Mouse (Mus musculus): ENCODE measurements around the gene Cyct. TPM values are rescaled to one million over a fixed set of nuclear protein-coding genes. Genes with fewer than 3 reads are reported as not detected.

The Cyct gene
- total and polyA plus RNA-seq, 2 experiments, result not detected

DNA sequence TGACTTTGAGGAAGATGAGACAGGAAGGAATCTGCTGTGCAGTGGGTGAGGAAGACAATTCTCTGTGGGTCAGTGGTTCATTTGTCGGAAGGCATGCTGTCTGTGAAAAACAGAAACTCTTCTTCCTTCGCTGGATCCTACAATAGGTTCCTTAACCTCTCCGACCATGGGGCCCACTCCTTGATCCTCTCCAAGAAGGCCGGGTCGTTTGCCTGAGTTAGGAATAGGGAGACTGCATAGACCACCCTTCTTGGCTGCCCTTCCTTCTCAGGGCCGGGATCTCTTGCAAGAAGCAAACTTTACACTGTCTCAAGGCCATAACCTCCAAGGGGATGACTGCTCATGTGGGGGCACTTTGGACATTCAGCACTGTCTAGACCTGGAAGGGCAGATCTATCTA lies 41.0 kb downstream of the Cyct start:
- 82% methylated on average over 6 of the region's 6 CpGs for WGBS
- H3K4me1 ChIP-seq (ENCODE audit: control insufficient read depth, insufficient read depth, low read length), result no peaks in the 10 kb centered on the region
- H3K4me3 ChIP-seq (ENCODE audit: insufficient read depth, low read depth, low read length), result no peak overlapping the region
- H3K9ac ChIP-seq (ENCODE audit: low read depth, low read length), result no peak overlapping the region
- DNase-seq (ENCODE audit: extremely low read depth, low read depth, low spot score), result no peak
- no peak for TF ChIP-seq CTCF (IDR thresholded peaks at IDR 0.05; ENCODE audit: low read depth, low read length)
- no peak for TF ChIP-seq POLR2A (IDR thresholded peaks at IDR 0.05; ENCODE audit: extremely low read depth, insufficient read depth, low read length)
- no peaks in the 10 kb centered on the region for H3K36me3 ChIP-seq (ENCODE audit: control insufficient read depth, insufficient read depth, low read length)
- H3K27me3 ChIP-seq (ENCODE audit: control insufficient read depth, insufficient read depth, low read length), result no peaks in the 10 kb centered on the region
- no peak overlapping the region for H3K27ac ChIP-seq (replicated peaks; ENCODE audit: insufficient read depth, low read depth, low read length)
- no peaks in the 10 kb centered on the region for H3K79me2 ChIP-seq (ENCODE audit: control insufficient read depth, insufficient read depth, low read length)

Other genes starting within 250 kb of the Cyct start
- gene Pde11a, start 21.7 kb downstream of the Cyct start, total RNA-seq (2014; rRNA removed), result 0.07 TPM in 1 of 2 replicates, not detected in the other
- gene Pde11a, start 21.7 kb downstream of the Cyct start, polyA plus RNA-seq (2012; rRNA removed), result not detected in 2 replicates
- gene Rbm45, start 9.5 kb upstream of the Cyct start, total RNA-seq (2014; rRNA removed), result 10.0 and 12.3 TPM in 2 replicates
- 4.8 and 5.2 TPM in 2 replicates for gene Rbm45, start 9.5 kb upstream of the Cyct start, polyA plus RNA-seq (2012; rRNA removed)
- 0.09 and 0.27 TPM in 2 replicates for gene Osbpl6, start 46.1 kb upstream of the Cyct start, total RNA-seq (2014; rRNA removed)
- gene Osbpl6, start 46.1 kb upstream of the Cyct start, polyA plus RNA-seq (2012; rRNA removed), result 0.12 and 0.44 TPM in 2 replicates

Data from liver, adult 2 months (tissue).